Mouse (Mus musculus) spleen, adult 2 months (tissue): ENCODE measurements at regions not wholly inside any gene's neighbourhood (a gene's known extent, or its start where the extent isn't known, plus 50 kb on each side); places are given as distances from the start of the nearest gene placed in this dataset.

Experiments used
- CTCF ChIP-seq: fragments of 200-500 bp; IDR thresholded peaks from 2 replicates; pipeline ENCODE4 v1.5.1; 2011; ENCODE audit warnings: mild to moderate bottlenecking, inconsistent platforms; ENCODE audit not compliant: insufficient read depth, insufficient read length, insufficient replicate concordance; ENCODE audit errors: extremely low read depth
- POLR2A ChIP-seq: fragments of 200-500 bp; IDR thresholded peaks from 2 replicates; pipeline ENCODE4 v1.6.1; 2011; ENCODE audit warnings: low read depth, low read length, inconsistent platforms

DNA sequence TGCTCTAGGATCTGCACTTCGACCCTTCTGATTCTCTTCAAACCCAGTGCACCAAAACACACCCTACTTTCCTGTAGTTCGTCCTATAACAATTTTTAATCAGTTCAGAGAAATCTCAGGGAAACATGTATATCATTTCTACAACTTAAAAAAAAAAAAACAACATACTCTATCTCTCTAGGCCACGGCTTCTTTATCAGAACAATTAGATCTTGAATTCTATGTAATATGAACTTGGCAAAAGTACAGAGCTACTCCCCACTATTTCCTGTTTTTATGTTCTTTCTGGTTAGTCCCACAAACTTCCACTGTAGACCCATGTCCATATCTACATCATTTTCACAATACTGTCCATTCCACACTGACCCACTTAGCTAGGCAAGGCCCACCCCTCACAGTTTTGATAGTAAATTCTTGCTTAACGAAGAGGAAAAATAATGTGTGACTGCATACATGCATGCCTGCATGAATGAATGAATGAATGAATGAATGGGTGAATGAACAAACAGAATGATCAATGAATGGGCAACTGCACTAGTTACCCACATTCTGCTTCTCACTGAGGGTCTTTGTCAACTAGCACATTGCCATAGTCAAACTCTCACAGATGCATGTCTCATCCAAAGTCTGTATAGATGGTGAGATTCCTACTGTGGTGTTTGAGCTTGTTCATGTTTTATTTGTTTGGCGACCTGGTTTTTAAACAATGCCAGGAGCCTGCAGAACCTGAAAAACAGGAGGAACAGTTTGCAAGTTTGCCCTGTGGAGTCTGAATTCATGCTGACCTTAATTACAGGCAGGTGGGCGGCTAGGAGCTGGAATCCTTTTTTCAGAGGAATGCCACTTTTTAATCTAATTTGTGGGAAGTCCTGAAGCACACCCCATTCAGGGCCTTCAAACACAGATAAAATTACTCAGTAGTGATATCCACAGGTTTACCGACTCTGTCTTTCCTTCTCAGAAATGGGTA lies 61.2 kb upstream of the Il6 start:
- TF ChIP-seq CTCF (no peak), POLR2A (no peak)
